Mouse (Mus musculus): ENCODE results near the gene Slc30a2. TPM values are rescaled to one million over a fixed set of nuclear protein-coding genes. Genes with fewer than 3 reads are reported as not detected.
A peak's percentile ranks its signal among the peaks of the same experiment; 100 is the strongest.

The Slc30a2 gene
- total RNA-seq, 1 experiment: 24.3 TPM

DNA sequence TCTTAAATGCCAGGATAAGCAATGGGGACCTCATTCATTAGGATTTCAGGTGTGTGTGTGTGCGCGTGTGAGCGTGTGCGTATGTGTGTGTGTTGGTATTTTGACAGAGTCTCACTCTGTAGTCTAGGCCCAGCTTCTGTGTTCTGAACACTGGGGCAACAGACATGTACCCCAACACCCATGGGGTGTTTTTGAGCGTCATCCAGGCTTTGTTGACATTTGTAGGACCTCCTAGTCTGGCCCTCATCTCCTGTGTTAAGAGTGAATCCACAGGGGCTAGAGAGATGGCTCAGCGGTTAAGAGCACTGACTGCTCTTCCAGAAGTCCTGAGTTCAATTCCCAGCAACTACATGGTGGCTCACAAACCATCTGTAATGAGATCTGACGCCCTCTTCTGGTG lies 52.2 kb downstream of the Slc30a2 start:
- H3K27ac ChIP-seq (ENCODE audit: insufficient read depth, low read depth, low read length, poor library complexity, severe bottlenecking): no peak overlapping the region
- H3K4me1 ChIP-seq (ENCODE audit: control insufficient read depth in 2 of 2, insufficient read depth in 2 of 2, low read length in 2 of 2, poor library complexity in 1 of 2): peaks cover 0 to 7% of the 10 kb centered on the region in 2 experiments; a peak in 1 of 4 replicates
- H3K36me3 ChIP-seq (ENCODE audit: control insufficient read depth, insufficient read depth, low read length, poor library complexity, severe bottlenecking): no peaks in the 10 kb centered on the region
- H3K9ac ChIP-seq (ENCODE audit: insufficient read depth, low read depth, low read length, poor library complexity, severe bottlenecking): no peak overlapping the region
- in situ Hi-C loops (cut with MboI; ENCODE audit: low sequenced_read_pairs in 2 of 2, unreplicated experiment in 2 of 2): no loop called here
- no peak overlapping the region for H3K4me3 ChIP-seq (ENCODE audit: insufficient read depth in 1 of 2, low read depth in 1 of 2, low read length in 2 of 2, poor library complexity in 1 of 2, severe bottlenecking in 1 of 2)
- DNase-seq (ENCODE audit: low read depth, low spot score): no peak
- TF ChIP-seq CHD2 (IDR thresholded peaks at IDR 0.05; ENCODE audit: low read depth, low read length): no peak
- no peak for TF ChIP-seq MAFK (IDR thresholded peaks at IDR 0.05; ENCODE audit: insufficient read depth, low read depth, low read length)
- TF ChIP-seq ZC3H11A (IDR thresholded peaks at IDR 0.05; ENCODE audit: borderline replicate concordance, low read depth, low read length): no peak
- H3K9me3 ChIP-seq (ENCODE audit: control insufficient read depth, insufficient read depth, low read depth, low read length): no peaks in the 10 kb centered on the region

- Histone ChIP-seq H3K27ac (ENCODE audit: insufficient read depth, low read depth, low read length, poor library complexity, severe bottlenecking) (no peak within 1 kb of the TSS), H3K4me1 (ENCODE audit: control insufficient read depth in 2 of 2, insufficient read depth in 2 of 2, low read length in 2 of 2, poor library complexity in 1 of 2) (peaks cover 0 to 7% of the 10 kb centered on the region in 2 experiments; a peak in 1 of 4 replicates), H3K36me3 (ENCODE audit: control insufficient read depth, insufficient read depth, low read length, poor library complexity, severe bottlenecking) (no peaks in the 10 kb centered on the region), H3K9me3 (ENCODE audit: control insufficient read depth, insufficient read depth, low read depth, low read length) (no peaks in the 10 kb centered on the region), H3K9ac (ENCODE audit: insufficient read depth, low read depth, low read length, poor library complexity, severe bottlenecking) (peak within 1 kb of the TSS; percentile 63; the same call in 1 of the 2 replicates), H3K4me3 (ENCODE audit: insufficient read depth in 1 of 2, low read depth in 1 of 2, low read length in 2 of 2, poor library complexity in 1 of 2, severe bottlenecking in 1 of 2) (peak within 1 kb of the TSS; percentile 62 to 63)
- peak; percentile 96 for DNase-seq (ENCODE audit: low read depth, low spot score)
- in situ Hi-C loops (cut with MboI; ENCODE audit: low sequenced_read_pairs in 2 of 2, unreplicated experiment in 2 of 2): no loop called here
- TF ChIP-seq ZNF384 (IDR thresholded peaks at IDR 0.05; ENCODE audit: low read depth, low read length): no peak
- TF ChIP-seq ZC3H11A (IDR thresholded peaks at IDR 0.05; ENCODE audit: borderline replicate concordance, low read depth, low read length): peak; percentile 54; the same call in 1 of the 2 replicates
- peak; percentile 75 for TF ChIP-seq MAFK (IDR thresholded peaks at IDR 0.05; ENCODE audit: insufficient read depth, low read depth, low read length)
- peak; percentile 100 for TF ChIP-seq HCFC1 (IDR thresholded peaks at IDR 0.05; ENCODE audit: borderline replicate concordance, insufficient read depth, low read length)
- TF ChIP-seq CHD2 (IDR thresholded peaks at IDR 0.05; ENCODE audit: low read depth, low read length): peak; percentile 87
These were observed 53.2 kb downstream of the Slc30a2 start, which contains the start of gene Pafah2 for GRCm38 (mm10) chr4:134395977-134396825. Pafah2 (plus strand) TSS chr4:134396320.

GRCm38 (mm10) chr4:134397121-134397520 lies 54.1 kb downstream of the Slc30a2 start:
- no peaks in the 10 kb centered on the region for H3K36me3 ChIP-seq (ENCODE audit: control insufficient read depth, insufficient read depth, low read length, poor library complexity, severe bottlenecking)
- no peak overlapping the region for H3K27ac ChIP-seq (ENCODE audit: insufficient read depth, low read depth, low read length, poor library complexity, severe bottlenecking)
- in situ Hi-C loops (cut with MboI; ENCODE audit: low sequenced_read_pairs in 2 of 2, unreplicated experiment in 2 of 2): no loop called here
- H3K4me3 ChIP-seq (ENCODE audit: insufficient read depth in 1 of 2, low read depth in 1 of 2, low read length in 2 of 2, poor library complexity in 1 of 2, severe bottlenecking in 1 of 2): no peak overlapping the region
- no peaks in the 10 kb centered on the region for H3K9me3 ChIP-seq (ENCODE audit: control insufficient read depth, insufficient read depth, low read depth, low read length)
- peaks cover 0 to 10% of the 10 kb centered on the region in 2 experiments; a peak in 1 of 4 replicates for H3K4me1 ChIP-seq (ENCODE audit: control insufficient read depth in 2 of 2, insufficient read depth in 2 of 2, low read length in 2 of 2, poor library complexity in 1 of 2)
- no peak overlapping the region; the same call in 1 of the 2 replicates for H3K9ac ChIP-seq (ENCODE audit: insufficient read depth, low read depth, low read length, poor library complexity, severe bottlenecking)
- no peak for DNase-seq (ENCODE audit: low read depth, low spot score)
- TF ChIP-seq HCFC1 (IDR thresholded peaks at IDR 0.05; ENCODE audit: borderline replicate concordance, insufficient read depth, low read length): no peak
- TF ChIP-seq MAFK (IDR thresholded peaks at IDR 0.05; ENCODE audit: insufficient read depth, low read depth, low read length): no peak
- TF ChIP-seq ZC3H11A (IDR thresholded peaks at IDR 0.05; ENCODE audit: borderline replicate concordance, low read depth, low read length): no peak
- no peak for TF ChIP-seq CHD2 (IDR thresholded peaks at IDR 0.05; ENCODE audit: low read depth, low read length)

DNA sequence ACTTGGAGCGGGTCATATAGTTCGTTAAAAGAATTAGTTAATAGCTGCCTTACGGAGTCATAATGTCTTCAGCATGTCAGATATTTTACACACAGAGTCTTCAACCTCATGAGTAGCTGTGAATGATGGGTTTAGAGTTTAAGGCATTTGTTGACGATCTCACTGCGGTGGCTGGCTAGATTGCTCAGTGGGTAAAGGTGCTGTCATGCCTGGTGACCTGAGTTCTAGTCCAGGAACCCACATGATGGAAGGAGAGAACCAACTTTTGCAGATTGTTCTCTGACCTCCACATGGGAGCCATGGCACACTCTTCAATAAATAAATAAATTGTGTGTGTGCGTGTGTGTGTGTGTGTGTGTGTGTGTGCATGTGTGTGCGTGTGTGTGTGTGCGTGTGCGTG lies 54.8 kb downstream of the Slc30a2 start:
- TF ChIP-seq ZC3H11A (IDR thresholded peaks at IDR 0.05; ENCODE audit: borderline replicate concordance, low read depth, low read length) (no peak), ZNF384 (IDR thresholded peaks at IDR 0.05; ENCODE audit: low read depth, low read length) (no peak), HCFC1 (IDR thresholded peaks at IDR 0.05; ENCODE audit: borderline replicate concordance, insufficient read depth, low read length) (no peak), CHD2 (IDR thresholded peaks at IDR 0.05; ENCODE audit: low read depth, low read length) (no peak)
- no peak for DNase-seq (ENCODE audit: low read depth, low spot score)
- peaks cover 0 to 11% of the 10 kb centered on the region in 2 experiments; a peak in 2 of 4 replicates for H3K4me1 ChIP-seq (ENCODE audit: control insufficient read depth in 2 of 2, insufficient read depth in 2 of 2, low read length in 2 of 2, poor library complexity in 1 of 2)
- in situ Hi-C loops (cut with MboI; ENCODE audit: low sequenced_read_pairs in 2 of 2, unreplicated experiment in 2 of 2): no loop called here
- H3K9ac ChIP-seq (ENCODE audit: insufficient read depth, low read depth, low read length, poor library complexity, severe bottlenecking): no peak overlapping the region
- H3K9me3 ChIP-seq (ENCODE audit: control insufficient read depth, insufficient read depth, low read depth, low read length): no peaks in the 10 kb centered on the region
- H3K36me3 ChIP-seq (ENCODE audit: control insufficient read depth, insufficient read depth, low read length, poor library complexity, severe bottlenecking): no peaks in the 10 kb centered on the region
- H3K4me3 ChIP-seq (ENCODE audit: insufficient read depth in 1 of 2, low read depth in 1 of 2, low read length in 2 of 2, poor library complexity in 1 of 2, severe bottlenecking in 1 of 2): no peak overlapping the region
- H3K27ac ChIP-seq (ENCODE audit: insufficient read depth, low read depth, low read length, poor library complexity, severe bottlenecking): no peak overlapping the region

All from ES-E14 (cell line).